ENCODE assay signal across 1 mouse cellular context in the genomic region with DNA sequence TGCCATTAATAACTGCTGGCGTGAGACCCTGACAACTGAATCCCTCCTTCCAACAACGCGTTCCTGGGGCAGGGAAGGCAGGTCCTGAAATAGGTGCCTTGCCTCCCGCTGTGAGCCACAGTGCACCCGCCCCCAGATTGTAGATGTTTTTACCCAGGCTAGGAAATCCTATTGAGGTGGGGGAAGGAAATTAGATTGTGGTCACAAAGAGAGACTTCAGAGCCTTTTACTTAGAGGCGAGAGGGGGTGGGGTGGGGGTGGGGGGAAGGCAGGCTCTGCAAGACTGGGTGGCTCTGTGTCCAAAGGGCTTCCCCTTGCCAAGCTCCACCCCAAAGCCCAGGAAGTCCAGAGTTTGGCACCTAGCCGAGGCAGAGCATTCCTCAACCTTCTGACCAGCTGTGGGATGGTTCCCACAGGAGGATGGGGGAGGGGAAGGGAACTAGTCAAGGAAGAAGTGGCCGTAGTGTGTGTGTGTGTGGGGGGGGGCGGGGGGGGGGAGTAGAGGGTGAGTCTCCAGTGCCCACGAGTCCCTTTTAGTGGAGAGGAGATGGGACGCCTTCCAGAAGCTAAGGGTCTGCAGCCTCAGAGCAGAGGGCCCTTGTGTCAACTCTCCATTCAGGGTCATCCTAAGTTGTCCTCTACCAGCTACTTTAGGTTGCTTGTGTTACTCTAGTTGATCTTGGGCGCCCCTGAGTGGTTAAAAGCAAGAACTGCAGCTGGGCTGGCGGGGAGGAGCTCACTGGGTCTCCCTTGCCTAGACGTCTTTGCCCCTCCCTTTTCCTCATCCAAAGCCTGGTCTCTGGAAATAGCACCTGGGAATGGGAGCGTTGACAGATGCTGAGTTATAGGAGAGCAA.
TF ChIP-seq lines count a peak whose summit lies in the region.

No protein-coding gene starts in this region.

TF ChIP-seq in C2C12, 6 proteins besides CTCF, POLR2A, EP300 and RAD21:
- TF ChIP-seq MAX (IDR thresholded peaks at IDR 0.05) (no peak), MYOD1 (IDR thresholded peaks at IDR 0.05; ENCODE audit: control insufficient read depth, insufficient read length, low read depth) (peak; percentile 12)
TF ChIP-seq in C2C12: peak in this region for 1.
